Mouse (Mus musculus): ENCODE data around the gene Adcy2.

Gene Adcy2

GRCm38 (mm10) chr13:68973143-68973542 is 26.2 kb downstream of the Adcy2 start:
- in situ Hi-C loops (cut with MboI; ENCODE audit: unreplicated experiment in 2 of 2): no loop called here

- in situ Hi-C loops (cut with MboI; ENCODE audit: unreplicated experiment in 2 of 2): no loop called here
Measured at GRCm38 (mm10) chr13:68961580-68961979, 37.8 kb downstream of the Adcy2 start.

GRCm38 (mm10) chr13:68960513-68960912 is 38.8 kb downstream of the Adcy2 start:
- in situ Hi-C loops (cut with MboI; ENCODE audit: unreplicated experiment in 2 of 2): no loop called here

GRCm38 (mm10) chr13:68959406-68959805 is 39.9 kb downstream of the Adcy2 start:
- in situ Hi-C loops (cut with MboI; ENCODE audit: unreplicated experiment in 2 of 2): no loop called here

- in situ Hi-C loops (cut with MboI; ENCODE audit: unreplicated experiment in 2 of 2): no loop called here
Measured at GRCm38 (mm10) chr13:68942735-68943134, 56.6 kb downstream of the Adcy2 start.

GRCm38 (mm10) chr13:68941429-68941828 is 57.9 kb downstream of the Adcy2 start:
- in situ Hi-C loops (cut with MboI; ENCODE audit: unreplicated experiment in 2 of 2): no loop called here

GRCm38 (mm10) chr13:68932283-68932647 is 67.1 kb downstream of the Adcy2 start:
- in situ Hi-C loops (cut with MboI; ENCODE audit: unreplicated experiment in 2 of 2): no loop called here

GRCm38 (mm10) chr13:68931602-68932282 is 67.6 kb downstream of the Adcy2 start:
- in situ Hi-C loops (cut with MboI; ENCODE audit: unreplicated experiment in 2 of 2): no loop called here

- in situ Hi-C loops (cut with MboI; ENCODE audit: unreplicated experiment in 2 of 2): no loop called here
Measured at GRCm38 (mm10) chr13:68928469-68928868, 70.9 kb downstream of the Adcy2 start.

- in situ Hi-C loops (cut with MboI; ENCODE audit: unreplicated experiment in 2 of 2): no loop called here
Measured at GRCm38 (mm10) chr13:68913666-68914288, 85.6 kb downstream of the Adcy2 start.

- in situ Hi-C loops (cut with MboI; ENCODE audit: unreplicated experiment in 2 of 2): no loop called here
Measured at GRCm38 (mm10) chr13:68906667-68907066, 92.7 kb downstream of the Adcy2 start.

GRCm38 (mm10) chr13:68902708-68903107 is 96.6 kb downstream of the Adcy2 start:
- in situ Hi-C loops (cut with MboI; ENCODE audit: unreplicated experiment in 2 of 2): no loop called here

GRCm38 (mm10) chr13:68889929-68890593 is 109.3 kb downstream of the Adcy2 start:
- in situ Hi-C loops (cut with MboI; ENCODE audit: unreplicated experiment in 2 of 2): no loop called here

- in situ Hi-C loops (cut with MboI; ENCODE audit: unreplicated experiment in 2 of 2): no loop called here
Measured at GRCm38 (mm10) chr13:68868776-68869175, 130.6 kb downstream of the Adcy2 start.

- in situ Hi-C loops (cut with MboI; ENCODE audit: unreplicated experiment in 2 of 2): no loop called here
Measured at GRCm38 (mm10) chr13:68867940-68868655, 131.2 kb downstream of the Adcy2 start.

GRCm38 (mm10) chr13:68860036-68860435 is 139.3 kb downstream of the Adcy2 start:
- in situ Hi-C loops (cut with MboI; ENCODE audit: unreplicated experiment in 2 of 2): no loop called here

- in situ Hi-C loops (cut with MboI; ENCODE audit: unreplicated experiment in 2 of 2): no loop called here
Measured at GRCm38 (mm10) chr13:68848265-68848664, 151.1 kb downstream of the Adcy2 start.

GRCm38 (mm10) chr13:68839517-68839916 is 159.8 kb downstream of the Adcy2 start:
- in situ Hi-C loops (cut with MboI; ENCODE audit: unreplicated experiment in 2 of 2): no loop called here

GRCm38 (mm10) chr13:68836183-68836582 is 163.2 kb downstream of the Adcy2 start:
- in situ Hi-C loops (cut with MboI; ENCODE audit: unreplicated experiment in 2 of 2): no loop called here

- in situ Hi-C loops (cut with MboI; ENCODE audit: unreplicated experiment in 2 of 2): no loop called here
Measured at GRCm38 (mm10) chr13:68835424-68836045, 163.8 kb downstream of the Adcy2 start.

GRCm38 (mm10) chr13:68832141-68832540 is 167.2 kb downstream of the Adcy2 start:
- in situ Hi-C loops (cut with MboI; ENCODE audit: unreplicated experiment in 2 of 2): no loop called here
